Mouse (Mus musculus) intestine, embryonic 15.5 days (tissue): ENCODE data around the gene Tcf15. TPM values are rescaled to one million over a fixed set of nuclear protein-coding genes. Genes with fewer than 3 reads are reported as not detected.

Source experiments
- ATAC-seq: fragments of 200-750 bp; cut with Nextera tagmentation; 2 replicates; pipeline ENCODE4 v1.8.0; 2017; ENCODE audit warnings: moderate TSS enrichment, moderate library complexity
- H3K27ac ChIP-seq: fragments of 300-500 bp; sonication (generic); 2 replicates; pipeline ENCODE4 v1.5.1; 2015; ENCODE audit warnings: mild to moderate bottlenecking, inconsistent platforms
- H3K27me3 ChIP-seq: fragments of 300-500 bp; sonication (generic); replicated peaks from 2 replicates; pipeline ENCODE4 v1.6.1; 2015; ENCODE audit warnings: inconsistent platforms
- H3K36me3 ChIP-seq: fragments of 300-500 bp; sonication (generic); 2 replicates; pipeline ENCODE4 v1.6.1; 2015; ENCODE audit warnings: inconsistent platforms
- H3K4me1 ChIP-seq: fragments of 300-500 bp; sonication (generic); replicated peaks from 2 replicates; pipeline ENCODE4 v1.6.1; 2015; ENCODE audit warnings: inconsistent platforms
- H3K4me2 ChIP-seq: fragments of 300-500 bp; sonication (generic); replicated peaks from 2 replicates; pipeline ENCODE4 v1.6.1; 2015; ENCODE audit warnings: mild to moderate bottlenecking, inconsistent platforms
- H3K4me3 ChIP-seq: fragments of 300-500 bp; sonication (generic); replicated peaks from 2 replicates; pipeline ENCODE4 v1.5.1; 2015; ENCODE audit warnings: inconsistent platforms
- H3K9ac ChIP-seq: fragments of 300-500 bp; sonication (generic); 2 replicates; pipeline ENCODE4 v1.6.1; 2015; ENCODE audit warnings: inconsistent platforms
- H3K9me3 ChIP-seq: fragments of 300-500 bp; sonication (generic); 2 replicates; pipeline ENCODE4 v1.6.1; 2016; ENCODE audit warnings: inconsistent platforms
- WGBS: fragments of 180-500 bp; shearing (Covaris S2); methylation state at CpG from one replicate; pipeline ENCODE4 v1.1.7; 2015; 5-methylcytosine and 5-hydroxymethylcytosine counted together
- polyA plus RNA-seq: library from polyadenylated mRNA; unstranded; fragments of >200 nt; fragmentation: Nextera tagmentation; extraction: Ambion mirVana; gene quantifications from 2 replicates; pipeline ENCODE4 v1.2.1, GENCODE M21; 2015

Tcf15 gene
- polyA plus RNA-seq, 1 experiment from 2014 or later: 10.4 TPM

DNA sequence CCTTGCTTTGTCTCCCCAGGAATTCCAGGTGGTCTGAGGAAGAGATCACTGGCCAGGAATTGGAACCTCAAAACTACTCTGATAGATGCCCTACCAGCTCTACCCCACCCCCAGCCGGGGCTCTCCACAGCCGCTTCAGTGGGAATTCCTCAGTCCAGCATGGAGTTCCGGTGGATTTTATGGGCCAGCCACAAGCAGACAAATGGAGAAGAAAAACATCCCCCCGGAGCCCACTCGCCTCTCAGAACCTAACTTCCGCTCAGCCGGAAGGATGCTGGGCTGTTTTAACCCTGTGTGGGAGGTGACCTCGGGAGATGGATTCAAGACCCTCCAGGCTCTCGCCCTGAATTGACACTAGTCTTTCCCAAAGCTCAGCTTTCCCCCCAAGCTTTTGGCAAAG is 11.3 kb upstream of the Tcf15 start:
- H3K9me3 ChIP-seq: no peaks in the 10 kb centered on the region
- no peak for ATAC-seq
- H3K4me3 ChIP-seq: no peak overlapping the region
- no peak overlapping the region for H3K4me2 ChIP-seq
- H3K27ac ChIP-seq: no peak overlapping the region
- no peak overlapping the region for H3K9ac ChIP-seq
- H3K27me3 ChIP-seq: no peaks in the 10 kb centered on the region
- peaks cover 3% of the 10 kb centered on the region; the same call in 1 of the 2 replicates for H3K4me1 ChIP-seq
- no peaks in the 10 kb centered on the region for H3K36me3 ChIP-seq
- WGBS: 35% methylated on average over 9 of the region's 9 CpGs

DNA sequence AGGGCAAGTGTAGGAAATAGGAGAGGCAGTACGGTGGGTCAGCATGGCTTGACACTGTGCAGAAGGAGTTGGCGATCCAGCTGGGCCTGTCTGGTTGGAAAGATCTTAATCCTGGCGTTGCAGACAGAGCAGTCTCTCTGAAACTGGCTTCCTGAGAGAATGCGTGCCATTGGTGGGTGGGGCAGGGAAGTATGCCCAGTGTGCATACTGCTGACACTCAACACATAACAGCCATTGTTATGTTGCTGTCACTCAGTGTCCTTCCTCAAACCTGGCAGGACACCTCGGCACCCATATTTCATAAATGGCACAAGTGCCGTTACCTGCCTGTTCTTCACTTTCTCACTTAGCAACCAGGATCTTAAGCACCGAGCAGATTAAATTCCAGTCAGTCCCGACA is 10.7 kb upstream of the Tcf15 start:
- Histone ChIP-seq H3K9ac (no peak overlapping the region), H3K4me1 (peaks cover 3% of the 10 kb centered on the region; the same call in 1 of the 2 replicates), H3K9me3 (no peaks in the 10 kb centered on the region), H3K36me3 (no peaks in the 10 kb centered on the region), H3K4me3 (no peak overlapping the region), H3K27ac (no peak overlapping the region), H3K4me2 (no peak overlapping the region), H3K27me3 (no peaks in the 10 kb centered on the region)
- ATAC-seq: no peak
- WGBS: 48% methylated on average over 8 of the region's 8 CpGs

DNA sequence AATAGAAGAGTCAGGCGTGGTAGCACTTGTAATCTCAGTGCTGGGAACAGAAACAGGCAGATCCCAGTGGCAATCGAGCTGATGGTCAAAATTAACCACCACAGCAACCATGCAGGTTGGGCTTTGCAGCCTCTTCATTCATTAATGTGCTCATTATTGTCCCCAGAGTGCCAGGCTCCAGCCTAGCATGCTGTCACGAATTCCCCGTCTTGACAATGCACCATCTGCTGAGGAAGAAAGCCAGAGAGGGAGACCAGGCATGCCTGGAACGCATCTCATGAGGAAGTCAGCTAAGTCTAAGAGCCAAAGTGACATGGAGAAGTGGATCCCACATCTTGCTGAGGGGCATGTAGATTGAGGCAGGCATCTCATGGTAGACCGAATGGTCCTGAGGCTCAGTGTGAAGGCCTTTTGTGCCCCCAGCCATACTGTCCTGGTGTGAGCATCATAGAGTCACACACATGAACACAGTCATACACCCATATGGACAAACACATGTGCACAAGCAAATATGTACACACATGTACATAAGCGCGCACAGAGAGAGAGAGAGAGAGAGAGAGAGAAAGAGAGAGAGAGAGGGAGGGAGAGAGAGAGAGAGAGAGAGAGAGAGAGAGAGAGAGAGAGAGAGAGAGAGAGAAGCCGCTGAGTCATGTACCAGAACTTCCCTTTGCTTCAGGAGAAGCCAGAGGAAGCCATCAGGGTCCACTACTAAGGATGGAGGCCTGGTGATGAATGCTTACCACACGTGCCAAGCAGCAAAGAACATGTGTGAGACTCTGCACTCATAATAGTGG is 4.0 kb upstream of the Tcf15 start:
- Histone ChIP-seq H3K4me3 (no peak overlapping the region), H3K27me3 (peaks cover 34% of the 10 kb centered on the region), H3K9me3 (no peaks in the 10 kb centered on the region), H3K36me3 (no peaks in the 10 kb centered on the region), H3K27ac (no peak overlapping the region), H3K4me1 (peaks cover 26% of the 10 kb centered on the region), H3K9ac (no peak overlapping the region), H3K4me2 (no peak overlapping the region)
- WGBS: 66% methylated on average over 10 of the region's 10 CpGs
- no peak for ATAC-seq

DNA sequence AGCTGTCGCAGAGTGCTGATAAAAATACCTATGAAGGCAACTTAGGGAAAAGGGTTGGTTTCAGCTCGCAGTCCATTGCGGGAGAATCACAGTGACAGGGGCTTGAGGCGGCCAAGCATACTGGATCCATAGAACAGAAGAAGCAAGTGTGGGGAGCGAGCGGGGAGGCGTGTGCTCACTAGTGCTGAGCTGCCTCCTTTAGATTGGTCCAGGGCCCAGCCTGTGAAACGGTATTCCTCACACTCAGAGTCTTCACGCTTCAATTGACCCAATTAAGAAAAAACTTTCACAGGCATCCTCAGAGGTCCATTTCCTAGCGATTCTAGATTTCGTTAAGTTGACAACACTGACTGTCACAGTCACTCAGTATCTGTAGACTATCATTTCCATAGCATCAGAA is 2.4 kb upstream of the Tcf15 start:
- Histone ChIP-seq H3K9ac (no peak overlapping the region), H3K27me3 (peaks cover 48% of the 10 kb centered on the region), H3K36me3 (no peaks in the 10 kb centered on the region), H3K4me2 (no peak overlapping the region), H3K9me3 (no peaks in the 10 kb centered on the region), H3K4me3 (no peak overlapping the region), H3K4me1 (peaks cover 26% of the 10 kb centered on the region), H3K27ac (0 out of 2 replicates have a peak overlapping the region, but pooled peaks have one; percentile 64)
- ATAC-seq: no peak
- 49% methylated on average over 11 of the region's 11 CpGs for WGBS

DNA sequence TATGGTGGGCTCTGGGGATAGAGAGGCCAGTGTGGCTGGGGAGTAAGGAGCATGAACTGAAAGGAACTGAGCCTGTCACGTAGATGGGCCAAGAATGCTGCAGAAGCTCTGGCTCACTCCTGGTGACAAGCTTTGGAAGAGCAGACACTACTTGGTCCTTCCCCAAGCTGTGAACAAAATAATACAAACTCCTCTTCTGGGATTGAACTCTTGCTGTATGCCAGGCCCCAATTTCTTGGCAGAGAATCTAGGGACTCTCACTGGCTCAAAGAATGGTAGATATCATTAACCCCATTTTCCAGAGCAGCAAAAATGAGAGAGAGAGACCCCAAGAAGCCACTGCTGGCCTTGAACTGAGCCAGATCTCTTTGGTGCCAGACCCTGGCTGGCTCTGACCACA is 1.9 kb upstream of the Tcf15 start:
- Histone ChIP-seq H3K27ac (0 out of 2 replicates have a peak overlapping the region, but pooled peaks have one; percentile 64), H3K9me3 (no peaks in the 10 kb centered on the region), H3K9ac (no peak overlapping the region), H3K4me2 (peak overlapping the region; percentile 93), H3K27me3 (peaks cover 52% of the 10 kb centered on the region), H3K36me3 (no peaks in the 10 kb centered on the region), H3K4me3 (peak overlapping the region; percentile 51), H3K4me1 (peaks cover 26% of the 10 kb centered on the region)
- WGBS: 38% methylated on average over 1 of the region's 1 CpGs
- ATAC-seq: no peak

DNA sequence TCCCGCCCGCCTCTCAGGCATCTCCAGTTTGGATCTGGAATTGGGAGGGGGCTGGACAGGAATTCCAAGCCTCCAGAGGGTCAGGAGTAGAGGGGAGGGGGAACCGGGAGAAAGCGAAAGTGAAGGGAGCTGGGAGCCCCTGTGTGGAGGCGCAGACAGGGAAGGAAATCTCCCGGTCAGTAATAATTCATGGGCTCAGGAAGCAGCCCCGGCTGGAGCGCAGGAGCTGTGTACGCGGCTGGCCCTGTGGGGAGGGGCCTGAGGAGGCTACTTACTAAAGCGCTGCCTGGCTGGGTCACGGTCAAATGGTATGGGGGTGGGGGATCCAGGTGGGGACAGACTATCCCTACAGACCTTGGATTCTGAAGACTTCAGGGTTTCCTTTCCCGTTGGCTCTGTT is 1.3 kb upstream of the Tcf15 start:
- H3K27me3 ChIP-seq: peaks cover 52% of the 10 kb centered on the region
- H3K9ac ChIP-seq: peak overlapping the region; percentile 30; the same call in 1 of the 2 replicates
- H3K9me3 ChIP-seq: no peaks in the 10 kb centered on the region
- peak; percentile 78 for ATAC-seq
- H3K4me2 ChIP-seq: peak overlapping the region; percentile 93
- H3K4me1 ChIP-seq: peaks cover 26% of the 10 kb centered on the region
- WGBS: 1% methylated on average over 13 of the region's 13 CpGs
- H3K36me3 ChIP-seq: no peaks in the 10 kb centered on the region
- peak overlapping the region; percentile 51 for H3K4me3 ChIP-seq
- H3K27ac ChIP-seq: peak overlapping the region; percentile 64; the same call in 1 of the 2 replicates

DNA sequence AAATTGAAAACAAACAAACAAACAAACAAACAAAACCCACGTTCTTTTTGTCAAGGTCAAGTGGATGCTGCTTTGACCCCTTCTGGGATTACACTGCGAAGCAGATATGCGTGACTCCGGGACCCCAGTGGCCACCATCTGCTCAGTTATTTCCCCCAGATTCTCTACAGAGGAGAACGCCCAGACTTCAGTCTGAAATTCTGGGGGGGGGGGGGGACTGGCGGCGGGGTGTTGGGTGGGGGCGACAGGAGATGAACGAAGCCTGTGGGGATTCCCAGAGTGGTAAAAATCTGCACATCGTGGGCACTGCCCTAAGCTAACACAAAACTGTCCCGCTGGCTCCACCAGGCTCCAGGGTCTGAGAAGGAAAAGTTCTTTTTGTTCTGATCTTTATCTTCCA is 790 bp upstream of the Tcf15 start:
- H3K27me3 ChIP-seq: peaks cover 52% of the 10 kb centered on the region
- no peak overlapping the region for H3K27ac ChIP-seq
- peaks cover 26% of the 10 kb centered on the region for H3K4me1 ChIP-seq
- H3K4me3 ChIP-seq: peak overlapping the region; percentile 51; the same call in 1 of the 2 replicates
- H3K4me2 ChIP-seq: peak overlapping the region; percentile 93
- H3K36me3 ChIP-seq: no peaks in the 10 kb centered on the region
- H3K9me3 ChIP-seq: no peaks in the 10 kb centered on the region
- no peak overlapping the region for H3K9ac ChIP-seq
- no peak for ATAC-seq
- WGBS: 9% methylated on average over 11 of the region's 11 CpGs

DNA sequence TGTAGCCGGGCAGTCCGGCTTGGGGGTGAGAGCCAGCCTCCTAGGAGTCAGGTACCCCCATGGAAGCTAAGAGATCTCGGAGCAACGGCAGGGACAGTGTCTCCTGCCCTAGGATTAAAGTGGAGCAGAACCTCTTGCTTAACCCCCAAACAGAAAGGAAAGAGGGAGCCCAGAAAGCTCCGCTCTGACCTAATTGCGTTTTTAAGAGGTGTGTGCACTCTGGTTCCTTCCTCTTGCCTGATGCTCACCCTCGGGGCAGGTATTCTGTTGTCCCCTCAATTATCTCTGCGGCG is 743 bp downstream of the Tcf15 start:
- Histone ChIP-seq H3K4me2 (peak overlapping the region; percentile 93), H3K36me3 (no peaks in the 10 kb centered on the region), H3K9me3 (no peaks in the 10 kb centered on the region), H3K27ac (no peak overlapping the region), H3K9ac (peak overlapping the region; percentile 46), H3K27me3 (peaks cover 52% of the 10 kb centered on the region), H3K4me1 (peaks cover 26% of the 10 kb centered on the region), H3K4me3 (peak overlapping the region; percentile 51)
- no peak for ATAC-seq
- WGBS: 18% methylated on average over 9 of the region's 9 CpGs

DNA sequence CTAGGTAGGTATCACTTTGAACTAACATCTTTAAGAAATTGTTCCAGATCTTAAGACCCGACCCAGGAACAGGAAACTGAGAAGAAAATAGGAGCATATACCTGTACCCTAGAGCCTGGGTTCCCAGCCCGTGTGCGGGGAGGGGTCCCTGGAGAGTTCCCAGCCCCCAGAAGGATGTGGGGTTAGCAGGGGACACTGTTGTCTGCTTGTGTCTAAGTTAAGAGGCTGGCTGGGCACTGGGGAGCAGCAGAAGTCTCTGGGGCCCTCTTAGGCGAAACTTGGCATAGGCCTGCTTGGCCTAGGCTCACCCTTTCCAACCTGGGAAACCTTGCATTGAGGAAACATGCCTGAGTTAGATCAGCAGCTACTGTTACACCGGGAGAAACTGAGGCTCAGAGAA is 1.1 kb downstream of the Tcf15 start:
- peaks cover 26% of the 10 kb centered on the region for H3K4me1 ChIP-seq
- no peak overlapping the region for H3K9ac ChIP-seq
- H3K4me2 ChIP-seq: peak overlapping the region; percentile 93; the same call in 1 of the 2 replicates
- no peaks in the 10 kb centered on the region for H3K36me3 ChIP-seq
- WGBS: 72% methylated on average over 5 of the region's 5 CpGs
- peak overlapping the region; percentile 51 for H3K4me3 ChIP-seq
- peaks cover 52% of the 10 kb centered on the region for H3K27me3 ChIP-seq
- no peak for ATAC-seq
- H3K9me3 ChIP-seq: no peaks in the 10 kb centered on the region
- no peak overlapping the region for H3K27ac ChIP-seq

DNA sequence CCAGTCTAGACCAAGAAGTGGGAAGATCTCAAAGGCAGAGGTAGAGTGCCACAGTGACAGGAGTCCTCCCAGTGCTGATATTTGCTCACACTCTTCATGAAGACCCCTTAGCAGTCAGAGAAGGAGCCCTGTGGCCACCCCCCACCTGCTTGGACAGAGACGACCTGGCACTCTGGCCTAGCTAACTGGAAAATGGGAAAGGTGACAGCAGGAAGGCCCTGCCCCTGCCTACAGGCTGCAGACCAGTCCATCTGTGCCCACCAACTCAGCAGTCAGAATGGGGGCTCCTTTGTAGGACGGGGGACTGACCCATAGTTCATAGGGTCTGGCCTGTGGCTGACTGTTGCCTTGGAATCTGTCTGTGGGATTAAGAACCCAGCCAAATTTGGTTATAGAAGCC is 2.4 kb downstream of the Tcf15 start:
- H3K27me3 ChIP-seq: peaks cover 48% of the 10 kb centered on the region
- WGBS: 67% methylated on average over 2 of the region's 2 CpGs
- ATAC-seq: no peak
- H3K9ac ChIP-seq: no peak overlapping the region
- H3K4me3 ChIP-seq: no peak overlapping the region
- H3K36me3 ChIP-seq: no peaks in the 10 kb centered on the region
- no peak overlapping the region for H3K27ac ChIP-seq
- H3K9me3 ChIP-seq: no peaks in the 10 kb centered on the region
- 0 out of 2 replicates have a peak overlapping the region, but pooled peaks have one; percentile 4 for H3K4me2 ChIP-seq
- peaks cover 26% of the 10 kb centered on the region for H3K4me1 ChIP-seq

DNA sequence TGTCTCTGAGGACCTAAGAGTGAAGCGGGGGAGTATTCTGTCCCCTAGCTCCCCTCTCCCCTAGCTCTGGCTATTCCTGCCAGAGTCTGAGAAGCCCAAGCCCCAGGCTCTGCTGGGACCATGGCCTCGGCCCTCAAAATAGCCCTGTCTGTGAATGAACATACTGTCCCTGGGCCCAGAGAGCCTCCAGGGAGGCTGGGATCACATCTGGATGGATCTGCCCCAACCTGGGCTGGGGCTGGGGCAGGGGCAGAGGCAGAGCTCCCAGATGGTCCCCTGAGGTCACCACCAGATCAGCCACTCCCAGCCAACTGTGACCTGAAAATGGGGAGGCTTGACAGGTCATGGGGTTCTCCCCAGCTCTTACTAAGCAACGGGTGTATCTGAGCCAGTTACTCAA is 3.7 kb downstream of the Tcf15 start:
- 62% methylated on average over 3 of the region's 3 CpGs for WGBS
- Histone ChIP-seq H3K27me3 (peaks cover 38% of the 10 kb centered on the region), H3K27ac (no peak overlapping the region), H3K4me2 (no peak overlapping the region), H3K9me3 (no peaks in the 10 kb centered on the region), H3K4me1 (peaks cover 22% of the 10 kb centered on the region), H3K4me3 (no peak overlapping the region), H3K36me3 (no peaks in the 10 kb centered on the region), H3K9ac (no peak overlapping the region)
- ATAC-seq: no peak

DNA sequence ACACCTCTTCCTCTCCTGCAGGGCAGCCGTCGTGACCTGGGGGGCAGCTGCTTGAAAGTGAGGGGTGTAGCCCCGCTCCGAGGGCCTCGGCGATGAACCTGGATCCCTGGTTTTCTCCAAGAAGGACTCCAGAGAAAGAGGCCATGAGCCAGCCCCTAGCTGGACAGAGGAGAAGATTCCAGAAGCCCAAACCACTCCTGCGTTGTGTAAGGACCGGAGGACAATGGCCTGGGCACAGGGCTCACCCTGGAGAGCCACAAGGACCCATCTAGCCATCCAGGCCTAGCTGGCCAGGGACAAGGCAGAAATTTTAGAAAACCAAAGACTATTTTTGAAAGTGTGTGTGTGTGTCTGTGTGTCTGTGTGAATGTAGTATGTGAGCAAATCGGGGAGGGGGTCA is 5.3 kb downstream of the Tcf15 start:
- no peak overlapping the region for H3K27ac ChIP-seq
- ATAC-seq: no peak

DNA sequence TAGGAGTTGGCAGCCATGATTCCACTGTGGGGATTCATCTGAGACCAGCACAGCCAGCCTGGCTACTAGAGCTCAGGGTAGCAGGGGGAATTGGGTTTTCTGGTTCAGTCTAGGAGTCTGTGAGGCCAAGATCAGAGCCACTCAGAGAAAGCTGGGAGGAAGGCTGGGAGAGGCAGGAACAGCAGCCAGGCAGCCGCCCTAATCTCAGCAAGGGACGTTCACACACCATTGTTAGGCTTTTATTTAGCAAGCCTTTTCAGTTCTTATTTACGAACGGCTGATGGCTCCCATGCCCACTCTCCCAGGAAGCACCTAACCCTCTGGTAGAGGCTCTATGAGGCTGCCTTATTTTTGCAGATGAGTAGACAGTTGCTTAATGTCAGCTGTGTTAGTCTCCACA is 6.5 kb downstream of the Tcf15 start:
- no peak overlapping the region for H3K4me2 ChIP-seq
- H3K27ac ChIP-seq: no peak overlapping the region
- no peaks in the 10 kb centered on the region for H3K36me3 ChIP-seq
- WGBS: 38% methylated on average over 4 of the region's 4 CpGs
- no peaks in the 10 kb centered on the region for H3K9me3 ChIP-seq
- no peak overlapping the region for H3K9ac ChIP-seq
- H3K4me3 ChIP-seq: no peak overlapping the region
- peaks cover 13% of the 10 kb centered on the region; the same call in 1 of the 2 replicates for H3K27me3 ChIP-seq
- no peaks in the 10 kb centered on the region for H3K4me1 ChIP-seq
- ATAC-seq: no peak

More for the DNA sequence above, 5.3 kb downstream of the Tcf15 start:
- Histone ChIP-seq H3K4me3 (no peak overlapping the region), H3K9me3 (no peaks in the 10 kb centered on the region), H3K4me2 (no peak overlapping the region), H3K9ac (no peak overlapping the region), H3K4me1 (peaks cover 6% of the 10 kb centered on the region), H3K36me3 (no peaks in the 10 kb centered on the region), H3K27me3 (peaks cover 25% of the 10 kb centered on the region)
- 86% methylated on average over 9 of the region's 9 CpGs for WGBS
